Mouse (Mus musculus) frontal cortex, adult 2 months (tissue): ENCODE results near the gene Hoxa13. TPM values are rescaled to one million over a fixed set of nuclear protein-coding genes. Genes with fewer than 3 reads are reported as not detected.

Source experiments
- DNase-seq, 2 experiments: peaks; one replicate each; pipeline ENCODE4 v3.0.0; 2022; ENCODE audit warnings: low spot score in 1 of 2; ENCODE audit errors: extremely low spot score in 1 of 2
- polyA plus RNA-seq: library from polyadenylated mRNA; depleted of rRNA; stranded (reverse); fragments of >200 nt; gene quantifications from 2 replicates; pipeline ENCODE4 v1.2.3, GENCODE M21; 2012

Hoxa13 gene
- polyA plus RNA-seq, 1 experiment = not detected

- no peak for DNase-seq
These were observed 23.1 kb downstream of the Hoxa13 start for GRCm38 (mm10) chr6:52237346-52238154.

- DNase-seq = no peak
These were observed 23.9 kb downstream of the Hoxa13 start for GRCm38 (mm10) chr6:52236806-52237205.

GRCm38 (mm10) chr6:52235866-52236265 lies 24.8 kb downstream of the Hoxa13 start:
- no peak for DNase-seq

- no peak for DNase-seq
These were observed 25.4 kb downstream of the Hoxa13 start for GRCm38 (mm10) chr6:52235267-52235666.

- DNase-seq = no peak
These were observed 26.1 kb downstream of the Hoxa13 start for GRCm38 (mm10) chr6:52234428-52235140.

- no peak for DNase-seq
These were observed 26.9 kb downstream of the Hoxa13 start for GRCm38 (mm10) chr6:52233546-52234427.

GRCm38 (mm10) chr6:52232984-52233545 lies 27.6 kb downstream of the Hoxa13 start:
- no peak for DNase-seq

GRCm38 (mm10) chr6:52232568-52232965 lies 28.1 kb downstream of the Hoxa13 start:
- no peak for DNase-seq

GRCm38 (mm10) chr6:52231885-52232567 lies 28.7 kb downstream of the Hoxa13 start:
- no peak for DNase-seq

- no peak for DNase-seq
These were observed 30.0 kb downstream of the Hoxa13 start, which contains the start of gene Hoxa9 for GRCm38 (mm10) chr6:52230516-52231165. TSS of gene Hoxa9 (minus strand) at chr6:52231089.

GRCm38 (mm10) chr6:52229558-52230416 lies 30.9 kb downstream of the Hoxa13 start:
- DNase-seq = no peak

GRCm38 (mm10) chr6:52228475-52229465 lies 31.9 kb downstream of the Hoxa13 start:
- DNase-seq = no peak

- no peak for DNase-seq
These were observed 33.0 kb downstream of the Hoxa13 start for GRCm38 (mm10) chr6:52227470-52228222.

GRCm38 (mm10) chr6:52226569-52227257 lies 34.0 kb downstream of the Hoxa13 start:
- DNase-seq = no peak

- no peak for DNase-seq
These were observed 34.8 kb downstream of the Hoxa13 start for GRCm38 (mm10) chr6:52225612-52226568.
